Mouse (Mus musculus) kidney, adult 2 months (tissue): ENCODE results near the gene Txk.

Source experiments
- CTCF ChIP-seq: fragments of 200-500 bp; conservative IDR thresholded peaks from 2 replicates; pipeline ENCODE4 v1.5.1; 2011; ENCODE audit warnings: low read depth, mild to moderate bottlenecking, control low read depth, low read length, moderate library complexity, mixed read lengths; ENCODE audit not compliant: insufficient read depth, insufficient read length
- POLR2A ChIP-seq: fragments of 200-500 bp; IDR thresholded peaks from one replicate; pipeline ENCODE4 v1.6.1; 2011; ENCODE audit warnings: low read depth, low read length, control low read depth

DNA sequence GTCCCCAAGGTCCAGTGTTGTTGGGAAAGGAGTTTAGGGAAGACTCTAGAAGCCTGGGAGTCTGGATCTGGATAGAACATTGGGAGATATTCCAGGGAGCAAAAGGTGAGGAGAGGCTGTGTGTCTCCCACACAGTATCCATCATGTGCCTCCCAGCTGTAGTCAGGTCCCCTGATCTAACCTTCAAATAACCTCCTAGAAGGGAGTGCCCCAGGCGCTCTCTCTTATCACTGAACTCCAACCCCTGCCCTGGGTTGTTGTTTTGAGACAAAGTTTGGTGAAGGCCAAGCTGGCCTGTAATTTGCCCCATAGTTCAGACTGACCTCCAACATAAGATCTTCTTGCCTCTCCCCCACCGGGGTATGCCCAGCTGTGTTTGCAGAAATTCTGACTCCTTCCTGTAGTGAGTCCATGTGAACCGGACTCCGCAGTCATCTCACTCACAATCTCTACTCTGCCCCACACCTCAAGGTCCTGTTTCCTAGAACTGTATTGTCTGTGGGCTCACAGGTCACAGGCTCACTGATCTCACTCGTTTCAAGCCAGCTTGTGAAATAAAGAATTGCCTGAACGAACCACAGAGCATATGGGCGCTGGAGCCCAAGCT is 3.8 kb downstream of the Txk start:
- TF ChIP-seq CTCF (no peak), POLR2A (no peak)
